Mouse (Mus musculus) B cell, adult 67 days (primary cell): Measurements from ENCODE around the gene Gckr. TPM values are rescaled to one million over a fixed set of nuclear protein-coding genes. Genes with fewer than 3 reads are reported as not detected.

Source experiments
- total RNA-seq, 2 experiments: library from RNA; stranded (reverse); gene quantifications; 4 replicates each; pipeline ENCODE4 v1.2.4; 2023

Gckr gene
- total RNA-seq: not detected

DNA sequence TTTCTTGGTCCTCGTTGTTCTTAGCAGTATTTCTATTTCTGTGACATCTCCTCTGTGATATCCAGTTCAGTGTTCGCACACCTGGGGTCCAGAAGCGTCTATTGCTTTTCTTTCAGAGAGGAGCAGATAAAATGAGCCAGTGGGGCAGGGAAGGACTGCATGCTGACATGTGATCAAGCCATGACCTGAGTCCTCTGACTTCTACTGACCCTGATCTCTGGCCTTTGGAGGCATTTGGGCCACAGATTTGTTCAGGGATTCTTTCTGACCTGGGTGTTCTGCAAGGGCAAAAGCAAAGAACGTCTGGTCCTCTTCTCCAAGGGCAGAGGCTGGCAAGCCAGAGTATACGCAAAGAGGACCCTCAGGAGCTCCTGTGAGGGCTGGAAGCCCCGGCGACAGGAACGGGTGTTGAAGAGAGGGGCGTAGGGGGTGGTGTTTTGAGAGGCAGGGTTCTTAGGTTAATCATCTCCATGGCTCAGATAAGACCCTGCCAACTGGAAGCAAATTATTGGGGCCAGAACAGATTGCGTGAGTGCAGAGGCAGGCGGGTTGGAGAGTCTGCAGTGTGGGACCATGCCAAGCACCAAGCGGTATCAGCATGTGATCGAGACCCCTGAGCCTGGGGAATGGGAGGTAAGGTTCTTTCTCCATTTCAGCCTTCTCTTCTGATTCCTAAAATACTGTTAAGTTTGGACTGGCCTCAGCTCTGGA lies at the start of gene Gckr:
Gene Gckr, plus strand, starts transcription at position 397 of the 711 bp plus-strand sequence.

GRCm38 (mm10) chr5:31251541-31252101 lies 45.6 kb upstream of the Gckr start, which contains the start of gene Krtcap3:
Gene Krtcap3 (plus strand): TSS chr5:31251691.

GRCm38 (mm10) chr5:31290521-31291360 lies 6.5 kb upstream of the Gckr start, which contains the start of gene Ift172:
Gene Ift172 (minus strand): TSS chr5:31291116.

GRCm38 (mm10) chr5:31295606-31296141 lies 1.6 kb upstream of the Gckr start, which contains the start of gene Fndc4:
Gene Fndc4 (minus strand): TSS chr5:31296080.

Other genes with a start within 250 kb of the Gckr start
- gene Atraid, start 249.1 kb upstream of the Gckr start, total RNA-seq: 10 to 100 TPM; 25.9 to 48.3 TPM
- 10 to 100 TPM; 12.3 to 12.4 TPM for gene Slc5a6, start 248.5 kb upstream of the Gckr start, total RNA-seq
- gene Cad, start 242.7 kb upstream of the Gckr start, total RNA-seq: 10 to 100 TPM; 51.5 to 66.7 TPM
- not detected for gene Dnajc5g, start 191.2 kb upstream of the Gckr start, total RNA-seq
- under 1 TPM in 1 of 2 experiments, not detected in 1; 0.55 TPM for gene Slc30a3, start 189.2 kb upstream of the Gckr start, total RNA-seq
- gene Trim54, start 180.7 kb upstream of the Gckr start, total RNA-seq: not detected
- not detected for gene Ucn, start 158.6 kb upstream of the Gckr start, total RNA-seq
- 10 to 100 TPM; 24.0 to 27.0 TPM for gene Mpv17, start 143.2 kb upstream of the Gckr start, total RNA-seq
- gene Gm29609, start 117.5 kb upstream of the Gckr start, total RNA-seq: 1 to 10 TPM; 5.5 to 8.1 TPM
- 100 to 1,000 TPM; 206 to 216 TPM for gene Gtf3c2, start 117.3 kb upstream of the Gckr start, total RNA-seq
- 10 to 100 TPM; 87.5 to 89.2 TPM for gene Snx17, start 104.2 kb upstream of the Gckr start, total RNA-seq
- gene Eif2b4, start 104.0 kb upstream of the Gckr start, total RNA-seq: 10 to 100 TPM; 39.8 to 43.5 TPM
- 10 to 100 TPM; 64.4 to 65.3 TPM for gene Zfp513, start 95.1 kb upstream of the Gckr start, total RNA-seq
- 100 to 1,000 TPM; 127 to 149 TPM for gene Ppm1g, start 76.8 kb upstream of the Gckr start, total RNA-seq
- 100 to 1,000 TPM; 280 to 339 TPM for gene Nrbp1, start 56.6 kb upstream of the Gckr start, total RNA-seq
- gene Gm9970, start 56.2 kb upstream of the Gckr start, total RNA-seq: 1 to 10 TPM; 1.5 to 2.7 TPM
- 10 to 100 TPM; 19.0 to 25.7 TPM for gene Krtcap3, start 45.8 kb upstream of the Gckr start, total RNA-seq
- gene Ift172, start 6.3 kb upstream of the Gckr start, total RNA-seq: 10 to 100 TPM; 45.7 to 49.5 TPM
- gene Fndc4, start 1.4 kb upstream of the Gckr start, total RNA-seq: 1 to 10 TPM; 1.3 to 1.4 TPM
- gene Zfp512, start 155.0 kb downstream of the Gckr start, total RNA-seq: 10 to 100 TPM; 38.8 to 46.6 TPM
- 1 to 10 TPM; 2.7 to 4.2 TPM for gene 4930548H24Rik, start 188.3 kb downstream of the Gckr start, total RNA-seq
- 10 to 100 TPM; 51.2 to 55.0 TPM for gene Gpn1, start 197.3 kb downstream of the Gckr start, total RNA-seq
- gene Slc4a1ap, start 229.6 kb downstream of the Gckr start, total RNA-seq: 10 to 100 TPM; 71.2 to 87.6 TPM
- 10 to 100 TPM; 24.0 to 26.1 TPM for gene Supt7l, start 230.4 kb downstream of the Gckr start, total RNA-seq